Mouse (Mus musculus) lung, embryonic 14.5 days (tissue): ENCODE measurements at regions not wholly inside any gene's neighbourhood (a gene's known extent, or its start where the extent isn't known, plus 50 kb on each side); places are given as distances from the start of the nearest gene placed in this dataset.

Experiments used
- ATAC-seq: fragments of 200-750 bp; cut with Nextera tagmentation; 2 replicates; pipeline ENCODE4 v1.8.0; 2017; ENCODE audit warnings: mild to moderate bottlenecking, moderate TSS enrichment, moderate library complexity; ENCODE audit not compliant: insufficient read depth
- DNase-seq: peaks from one replicate; pipeline ENCODE4 v3.0.0-alpha.2; 2015
- H3K27ac ChIP-seq: fragments of 300-500 bp; sonication (generic); 2 replicates; pipeline ENCODE4 v1.5.1; 2014; ENCODE audit warnings: low read depth, mild to moderate bottlenecking, moderate library complexity
- H3K27me3 ChIP-seq: fragments of 300-500 bp; sonication (generic); 2 replicates; pipeline ENCODE4 v1.6.1; 2014; ENCODE audit warnings: low read length, control low read depth; ENCODE audit not compliant: insufficient read depth
- H3K36me3 ChIP-seq: fragments of 300-500 bp; sonication (generic); 2 replicates; pipeline ENCODE4 v1.6.1; 2014; ENCODE audit warnings: control low read depth; ENCODE audit not compliant: insufficient read depth
- H3K4me1 ChIP-seq: fragments of 300-500 bp; sonication (generic); 2 replicates; pipeline ENCODE4 v1.6.1; 2014; ENCODE audit warnings: antibody characterized with exemption, control low read depth; ENCODE audit not compliant: insufficient read depth
- H3K4me2 ChIP-seq: fragments of 300-500 bp; sonication (generic); 2 replicates; pipeline ENCODE4 v1.6.1; 2014; ENCODE audit warnings: mild to moderate bottlenecking
- H3K4me3 ChIP-seq: fragments of 300-500 bp; sonication (generic); 2 replicates; pipeline ENCODE4 v1.5.1; 2014; ENCODE audit warnings: low read depth, low read length
- H3K9ac ChIP-seq: fragments of 300-500 bp; sonication (generic); 2 replicates; pipeline ENCODE4 v1.6.1; 2014
- H3K9me3 ChIP-seq: fragments of 300-500 bp; sonication (generic); 2 replicates; pipeline ENCODE4 v1.6.1; 2016; ENCODE audit warnings: low read depth, low read length, control low read depth
- CTCF ChIP-seq: IDR thresholded peaks from 2 replicates; pipeline ENCODE4 v1.5.1; 2016; ENCODE audit warnings: antibody characterized with exemption, low read depth
- WGBS: fragments of 180-500 bp; shearing (Covaris S2); extraction: QIAGEN DNeasy Blood & Tissue Kit; methylation state at CpG from one replicate; pipeline ENCODE4 v1.1.7; 2014; 5-methylcytosine and 5-hydroxymethylcytosine counted together

GRCm38 (mm10) chr11:24259668-24260067, 181.8 kb downstream of the Bcl11a start:
- Histone ChIP-seq H3K4me1 (no peaks in the 10 kb centered on the region), H3K4me2 (no peak overlapping the region), H3K4me3 (no peak overlapping the region), H3K27ac (no peak overlapping the region), H3K36me3 (no peaks in the 10 kb centered on the region), H3K9ac (no peak overlapping the region), H3K27me3 (no peaks in the 10 kb centered on the region), H3K9me3 (no peaks in the 10 kb centered on the region)
- ATAC-seq (no peak), DNase-seq (no peak)
- TF ChIP-seq CTCF = no peak
- WGBS = 76% methylated on average over 2 of the region's 2 CpGs

GRCm38 (mm10) chr11:24269046-24269445, 191.2 kb downstream of the Bcl11a start:
- Histone ChIP-seq H3K27ac (no peak overlapping the region), H3K4me2 (no peak overlapping the region), H3K4me1 (no peaks in the 10 kb centered on the region), H3K9me3 (no peaks in the 10 kb centered on the region), H3K9ac (no peak overlapping the region), H3K27me3 (no peaks in the 10 kb centered on the region), H3K4me3 (no peak overlapping the region), H3K36me3 (no peaks in the 10 kb centered on the region)
- no peak for TF ChIP-seq CTCF
- DNase-seq (no peak), ATAC-seq (no peak)
- WGBS = 64% methylated on average over 2 of the region's 2 CpGs

GRCm38 (mm10) chr11:24281628-24282027, 203.8 kb downstream of the Bcl11a start:
- Histone ChIP-seq H3K9ac (no peak overlapping the region), H3K4me3 (no peak overlapping the region), H3K4me2 (no peak overlapping the region), H3K4me1 (no peaks in the 10 kb centered on the region), H3K27me3 (0 out of 2 replicates have a peak, but pooled peaks cover 8% of the 10 kb centered on the region), H3K27ac (no peak overlapping the region), H3K9me3 (no peaks in the 10 kb centered on the region), H3K36me3 (no peaks in the 10 kb centered on the region)
- ATAC-seq (no peak), DNase-seq (no peak)
- TF ChIP-seq CTCF = no peak
- 60% methylated on average over 5 of the region's 5 CpGs for WGBS

GRCm38 (mm10) chr11:24282556-24282955, 204.7 kb downstream of the Bcl11a start:
- Histone ChIP-seq H3K4me2 (no peak overlapping the region), H3K27ac (no peak overlapping the region), H3K9ac (no peak overlapping the region), H3K9me3 (no peaks in the 10 kb centered on the region), H3K36me3 (no peaks in the 10 kb centered on the region), H3K27me3 (0 out of 2 replicates have a peak, but pooled peaks cover 8% of the 10 kb centered on the region), H3K4me1 (no peaks in the 10 kb centered on the region), H3K4me3 (no peak overlapping the region)
- DNase-seq = no peak
- no peak for TF ChIP-seq CTCF
- no peak for ATAC-seq
- 33% methylated on average over 9 of the region's 9 CpGs for WGBS

- Histone ChIP-seq H3K36me3 (no peaks in the 10 kb centered on the region), H3K27ac (no peak overlapping the region), H3K27me3 (0 out of 2 replicates have a peak, but pooled peaks cover 8% of the 10 kb centered on the region), H3K9me3 (no peaks in the 10 kb centered on the region), H3K9ac (no peak overlapping the region), H3K4me3 (no peak overlapping the region), H3K4me1 (no peaks in the 10 kb centered on the region), H3K4me2 (no peak overlapping the region)
- no peak for TF ChIP-seq CTCF
- ATAC-seq (peak; percentile 53; the same call in 1 of the 2 replicates), DNase-seq (no peak)
- WGBS = 30% methylated on average over 18 of the region's 18 CpGs
Measured at GRCm38 (mm10) chr11:24286129-24287108, 208.6 kb downstream of the Bcl11a start.

GRCm38 (mm10) chr11:24293209-24293608, 215.4 kb downstream of the Bcl11a start:
- H3K4me2 ChIP-seq = no peak overlapping the region
- ATAC-seq = peak; percentile 48; the same call in 1 of the 2 replicates
- H3K9ac ChIP-seq = no peak overlapping the region
- no peaks in the 10 kb centered on the region for H3K27me3 ChIP-seq
- H3K27ac ChIP-seq = peak overlapping the region; percentile 51; the same call in 1 of the 2 replicates
- no peaks in the 10 kb centered on the region for H3K36me3 ChIP-seq
- H3K9me3 ChIP-seq = no peaks in the 10 kb centered on the region
- no peak overlapping the region for H3K4me3 ChIP-seq
- H3K4me1 ChIP-seq = peaks cover 11% of the 10 kb centered on the region; the same call in 1 of the 2 replicates
- TF ChIP-seq CTCF = no peak
- 46% methylated on average over 3 of the region's 3 CpGs for WGBS
- no peak for DNase-seq

GRCm38 (mm10) chr11:24293860-24294531, 216.1 kb downstream of the Bcl11a start:
- 61% methylated on average over 7 of the region's 7 CpGs for WGBS
- no peak for TF ChIP-seq CTCF
- Histone ChIP-seq H3K4me1 (peaks cover 11% of the 10 kb centered on the region; the same call in 1 of the 2 replicates), H3K9me3 (no peaks in the 10 kb centered on the region), H3K27me3 (no peaks in the 10 kb centered on the region), H3K36me3 (no peaks in the 10 kb centered on the region), H3K4me3 (no peak overlapping the region), H3K4me2 (no peak overlapping the region), H3K27ac (no peak overlapping the region), H3K9ac (no peak overlapping the region)
- no peak for ATAC-seq
- DNase-seq = no peak
